Mouse (Mus musculus): ENCODE data around the gene Cdk19. TPM values are rescaled to one million over a fixed set of nuclear protein-coding genes. Genes with fewer than 3 reads are reported as not detected.
A peak's percentile ranks its signal among the peaks of the same experiment; 100 is the strongest.

Gene Cdk19
- polyA plus RNA-seq, 1 experiment, result 10.7 TPM

DNA sequence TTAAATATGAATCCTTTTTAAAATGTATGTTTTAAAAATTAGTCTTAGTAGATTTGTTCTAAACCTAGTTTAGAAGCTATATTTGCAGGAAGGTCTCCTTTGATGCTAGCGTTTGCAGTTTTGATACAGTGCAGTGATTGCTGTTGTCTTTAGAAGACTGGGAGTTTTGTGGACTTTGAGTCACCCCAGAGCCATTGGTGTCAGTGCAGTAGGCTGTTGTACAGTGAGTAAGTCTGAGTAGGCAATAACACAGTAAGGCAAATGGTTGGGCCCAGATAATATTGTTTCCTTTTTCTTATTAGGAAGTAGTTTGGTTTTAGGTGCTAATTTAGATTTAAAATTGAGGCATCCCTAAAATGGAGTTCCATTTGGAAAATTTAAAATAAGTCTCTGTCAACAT, 117.8 kb downstream of the Cdk19 start:
- Histone ChIP-seq H3K27me3 (ENCODE audit: control insufficient read depth, insufficient read depth, low read length) (no peaks in the 10 kb centered on the region), H3K27ac (ENCODE audit: insufficient read depth, low read length) (no peak overlapping the region), H3K4me3 (ENCODE audit: extremely low read depth, insufficient read depth, insufficient read length) (no peak overlapping the region), H3K4me1 (ENCODE audit: control insufficient read depth, insufficient read depth, insufficient read length) (peaks cover 7% of the 10 kb centered on the region), H3K36me3 (ENCODE audit: control insufficient read depth, insufficient read depth, low read length) (peaks cover 6% of the 10 kb centered on the region)
- no peak for TF ChIP-seq CTCF (IDR thresholded peaks at IDR 0.05; ENCODE audit: extremely low read depth, insufficient read depth, insufficient read length, insufficient replicate concordance)
- WGBS, result 78% methylated on average over 1 of the region's 1 CpGs
- no peak for DNase-seq (ENCODE audit: low read depth in 1 of 2, low spot score in 2 of 2)

DNA sequence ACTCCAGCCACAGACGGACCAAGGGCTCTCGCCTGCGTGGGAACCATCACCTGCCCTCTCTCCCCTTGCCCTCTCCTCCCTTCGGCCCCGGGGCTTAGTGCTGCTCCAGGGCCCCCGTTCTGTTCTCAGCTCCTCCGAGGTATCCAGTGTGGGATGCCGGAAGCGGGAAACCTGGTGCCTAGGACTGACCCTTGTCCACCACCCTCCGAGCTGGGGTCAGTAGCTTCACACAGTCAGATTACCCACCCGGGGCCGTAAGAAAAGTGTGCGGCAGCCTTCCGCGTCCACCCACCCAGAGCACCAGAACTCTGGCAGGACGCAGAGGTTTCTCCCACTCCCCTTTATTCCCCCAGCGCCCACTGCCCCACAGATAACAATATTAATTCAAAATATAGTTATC, 119.8 kb downstream of the Cdk19 start:
- TF ChIP-seq POLR2A (IDR thresholded peaks at IDR 0.05; ENCODE audit: low read depth, low read length) (no peak), CTCF (IDR thresholded peaks at IDR 0.05; ENCODE audit: extremely low read depth, insufficient read depth, insufficient read length, insufficient replicate concordance) (no peak)
- H3K27me3 ChIP-seq (ENCODE audit: control insufficient read depth, insufficient read depth, low read length), result no peaks in the 10 kb centered on the region
- H3K36me3 ChIP-seq (ENCODE audit: control insufficient read depth, insufficient read depth, low read length), result peaks cover 6% of the 10 kb centered on the region
- peaks cover 8% of the 10 kb centered on the region for H3K4me1 ChIP-seq (ENCODE audit: control insufficient read depth, insufficient read depth, insufficient read length)
- DNase-seq (ENCODE audit: low read depth in 1 of 2, low spot score in 2 of 2), result no peak
- 96% methylated on average over 17 of the region's 17 CpGs for WGBS
- no peak overlapping the region for H3K27ac ChIP-seq (ENCODE audit: insufficient read depth, low read length)
- no peak overlapping the region for H3K4me3 ChIP-seq (ENCODE audit: extremely low read depth, insufficient read depth, insufficient read length)

DNA sequence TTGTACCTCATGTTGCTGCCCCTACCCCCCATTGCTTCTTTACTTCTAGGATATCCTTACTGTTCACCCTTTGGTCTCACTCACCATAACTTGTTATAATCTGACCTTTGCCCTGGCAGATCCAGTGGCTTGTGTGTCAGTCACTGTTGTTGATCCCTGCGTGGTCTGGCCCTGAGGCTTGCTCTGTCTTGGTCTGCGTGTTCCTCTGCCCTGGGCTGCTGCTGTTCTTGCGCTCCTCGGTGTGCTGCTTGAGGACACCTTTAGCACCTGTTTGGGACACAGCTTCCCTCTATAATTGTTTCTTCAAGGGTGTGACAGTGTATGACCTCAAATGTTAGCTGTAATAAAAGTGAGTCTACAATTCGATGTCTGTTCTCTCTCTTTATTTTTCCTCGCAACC, 122.0 kb downstream of the Cdk19 start:
- TF ChIP-seq CTCF (IDR thresholded peaks at IDR 0.05; ENCODE audit: extremely low read depth, insufficient read depth, insufficient read length, insufficient replicate concordance) (no peak), POLR2A (IDR thresholded peaks at IDR 0.05; ENCODE audit: low read depth, low read length) (no peak)
- Histone ChIP-seq H3K27ac (ENCODE audit: insufficient read depth, low read length) (no peak overlapping the region), H3K36me3 (ENCODE audit: control insufficient read depth, insufficient read depth, low read length) (peaks cover 2% of the 10 kb centered on the region; the same call in 1 of the 2 replicates), H3K4me3 (ENCODE audit: extremely low read depth, insufficient read depth, insufficient read length) (no peak overlapping the region), H3K4me1 (ENCODE audit: control insufficient read depth, insufficient read depth, insufficient read length) (peaks cover 8% of the 10 kb centered on the region), H3K27me3 (ENCODE audit: control insufficient read depth, insufficient read depth, low read length) (no peaks in the 10 kb centered on the region)
- WGBS, result 79% methylated on average over 6 of the region's 6 CpGs
- DNase-seq (ENCODE audit: low read depth in 1 of 2, low spot score in 2 of 2), result no peak

DNA sequence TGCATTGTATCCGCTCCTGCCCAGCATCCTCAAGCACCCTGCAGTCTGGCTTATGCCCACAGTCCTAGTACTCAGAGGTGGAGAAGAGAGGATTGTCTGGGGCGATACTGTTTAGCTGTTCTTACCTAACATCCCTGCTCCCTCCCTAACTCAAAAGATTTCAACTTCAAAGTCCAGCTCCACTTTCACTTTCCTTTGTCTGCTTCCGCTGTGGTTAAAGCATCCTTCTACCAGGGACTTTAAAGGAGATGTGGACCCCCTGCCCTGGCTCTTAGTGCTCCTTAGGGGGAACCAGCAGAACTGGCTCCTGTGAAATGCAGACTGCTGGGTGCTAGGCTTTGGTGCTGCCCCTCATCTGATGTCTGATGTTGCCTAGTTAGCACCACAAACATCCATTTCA, 122.9 kb downstream of the Cdk19 start:
- Histone ChIP-seq H3K27me3 (ENCODE audit: control insufficient read depth, insufficient read depth, low read length) (no peaks in the 10 kb centered on the region), H3K27ac (ENCODE audit: insufficient read depth, low read length) (peak overlapping the region; percentile 59)

DNA sequence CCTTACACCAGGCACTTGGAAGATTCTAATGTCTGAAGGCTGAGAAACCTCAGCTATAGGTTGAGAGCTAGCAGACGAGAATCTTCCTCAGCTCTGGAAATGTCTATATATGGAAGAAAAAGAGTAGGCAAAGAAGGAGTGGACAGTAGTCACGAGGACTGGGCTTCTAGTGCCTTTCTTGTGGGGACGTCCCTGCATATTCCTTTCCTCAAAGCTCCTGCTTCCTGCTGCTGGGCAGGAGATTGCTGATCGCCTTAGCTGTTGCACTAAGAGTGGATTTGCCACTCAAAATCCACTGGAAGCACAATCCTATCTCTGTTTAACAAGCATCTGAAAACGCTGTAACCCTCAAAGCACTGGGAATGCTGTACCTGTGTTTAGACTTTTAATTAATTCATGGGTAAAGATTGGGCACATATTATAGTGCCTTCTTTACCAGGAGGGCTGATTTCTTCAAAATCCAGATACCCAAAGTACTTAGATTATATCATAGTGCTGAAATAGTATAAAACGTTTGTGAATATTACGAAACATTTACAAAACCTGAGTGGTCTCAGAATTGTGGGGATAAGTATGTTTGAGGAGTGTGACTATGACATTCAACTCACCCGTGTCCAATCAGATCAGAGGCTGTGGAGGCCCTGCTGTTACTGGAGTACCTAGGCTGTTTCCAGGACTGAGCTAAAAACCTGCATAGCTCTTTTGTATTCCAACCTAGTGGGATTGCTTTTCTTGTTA, 128.0 kb downstream of the Cdk19 start:
- no peaks in the 10 kb centered on the region for H3K27me3 ChIP-seq (ENCODE audit: control insufficient read depth, insufficient read depth, low read length)
- 82% methylated on average over 8 of the region's 8 CpGs for WGBS
- TF ChIP-seq CTCF (IDR thresholded peaks at IDR 0.05; ENCODE audit: extremely low read depth, insufficient read depth, insufficient read length, insufficient replicate concordance), result no peak
- no peak for TF ChIP-seq POLR2A (IDR thresholded peaks at IDR 0.05; ENCODE audit: low read depth, low read length)
- no peak overlapping the region for H3K27ac ChIP-seq (ENCODE audit: insufficient read depth, low read length)
- H3K4me1 ChIP-seq (ENCODE audit: control insufficient read depth, insufficient read depth, insufficient read length), result no peaks in the 10 kb centered on the region
- H3K36me3 ChIP-seq (ENCODE audit: control insufficient read depth, insufficient read depth, low read length), result peaks cover 11% of the 10 kb centered on the region
- no peak overlapping the region for H3K4me3 ChIP-seq (ENCODE audit: extremely low read depth, insufficient read depth, insufficient read length)
- no peak for DNase-seq (ENCODE audit: low read depth in 1 of 2, low spot score in 2 of 2)

More for the DNA sequence above, 122.9 kb downstream of the Cdk19 start:
- Histone ChIP-seq H3K4me3 (ENCODE audit: extremely low read depth, insufficient read depth, insufficient read length) (peak overlapping the region; percentile 19; the same call in 1 of the 2 replicates), H3K36me3 (ENCODE audit: control insufficient read depth, insufficient read depth, low read length) (peaks cover 7% of the 10 kb centered on the region), H3K4me1 (ENCODE audit: control insufficient read depth, insufficient read depth, insufficient read length) (peaks cover 8% of the 10 kb centered on the region)
- TF ChIP-seq CTCF (IDR thresholded peaks at IDR 0.05; ENCODE audit: extremely low read depth, insufficient read depth, insufficient read length, insufficient replicate concordance), result no peak
- TF ChIP-seq POLR2A (IDR thresholded peaks at IDR 0.05; ENCODE audit: low read depth, low read length), result no peak
- DNase-seq (ENCODE audit: low read depth in 1 of 2, low spot score in 2 of 2), result peak in 1 of 2 experiments; percentile 43
- 18% methylated on average over 3 of the region's 3 CpGs for WGBS

DNA sequence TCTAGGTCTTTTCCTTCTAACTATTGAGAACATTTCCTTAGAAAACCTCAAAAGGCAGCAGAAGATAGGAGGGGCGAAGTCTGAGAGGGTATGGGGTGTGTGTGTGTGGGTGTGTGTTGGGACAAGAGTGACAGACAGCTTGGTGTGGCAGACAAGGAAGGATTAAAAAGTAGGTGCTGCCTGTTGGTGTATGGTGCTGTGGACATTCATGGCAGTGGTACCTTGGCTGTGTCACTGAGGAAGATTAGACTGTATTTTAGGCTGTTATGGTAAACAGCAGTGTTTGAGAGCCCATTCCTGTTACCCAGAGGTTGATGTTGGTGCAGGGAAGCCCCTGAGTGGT, 128.5 kb downstream of the Cdk19 start:
- H3K27me3 ChIP-seq (ENCODE audit: control insufficient read depth, insufficient read depth, low read length), result no peaks in the 10 kb centered on the region
- TF ChIP-seq POLR2A (IDR thresholded peaks at IDR 0.05; ENCODE audit: low read depth, low read length) (no peak), CTCF (IDR thresholded peaks at IDR 0.05; ENCODE audit: extremely low read depth, insufficient read depth, insufficient read length, insufficient replicate concordance) (no peak)
- no peak overlapping the region for H3K27ac ChIP-seq (ENCODE audit: insufficient read depth, low read length)
- H3K4me1 ChIP-seq (ENCODE audit: control insufficient read depth, insufficient read depth, insufficient read length), result no peaks in the 10 kb centered on the region
- H3K36me3 ChIP-seq (ENCODE audit: control insufficient read depth, insufficient read depth, low read length), result peaks cover 11% of the 10 kb centered on the region
- 77% methylated on average over 1 of the region's 1 CpGs for WGBS
- DNase-seq (ENCODE audit: low read depth in 1 of 2, low spot score in 2 of 2), result no peak
- H3K4me3 ChIP-seq (ENCODE audit: extremely low read depth, insufficient read depth, insufficient read length), result no peak overlapping the region

DNA sequence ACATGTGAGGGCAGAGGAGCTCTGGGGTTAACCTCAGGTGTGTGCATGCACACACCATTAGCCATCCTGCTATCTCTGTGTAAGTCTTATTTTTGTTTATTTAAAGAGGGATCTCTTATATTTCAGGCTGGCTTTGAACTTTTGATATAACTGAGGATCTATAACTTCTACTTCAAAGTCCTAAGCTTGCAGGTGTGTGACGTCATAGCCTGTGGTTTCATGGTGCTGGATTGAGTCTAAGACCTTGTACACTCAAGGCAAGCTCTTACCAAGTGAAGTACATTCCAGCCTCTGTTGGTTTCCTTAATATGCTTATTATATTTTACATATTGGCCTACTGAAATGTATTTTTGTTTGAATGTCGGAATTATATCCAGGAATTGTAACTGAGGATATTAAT, 129.8 kb downstream of the Cdk19 start:
- DNase-seq (ENCODE audit: low read depth in 1 of 2, low spot score in 2 of 2), result no peak
- H3K27me3 ChIP-seq (ENCODE audit: control insufficient read depth, insufficient read depth, low read length), result no peaks in the 10 kb centered on the region
- TF ChIP-seq POLR2A (IDR thresholded peaks at IDR 0.05; ENCODE audit: low read depth, low read length), result no peak
- TF ChIP-seq CTCF (IDR thresholded peaks at IDR 0.05; ENCODE audit: extremely low read depth, insufficient read depth, insufficient read length, insufficient replicate concordance), result no peak
- no peak overlapping the region for H3K4me3 ChIP-seq (ENCODE audit: extremely low read depth, insufficient read depth, insufficient read length)
- H3K36me3 ChIP-seq (ENCODE audit: control insufficient read depth, insufficient read depth, low read length), result peaks cover 11% of the 10 kb centered on the region
- no peak overlapping the region for H3K27ac ChIP-seq (ENCODE audit: insufficient read depth, low read length)
- no peaks in the 10 kb centered on the region for H3K4me1 ChIP-seq (ENCODE audit: control insufficient read depth, insufficient read depth, insufficient read length)
- 79% methylated on average over 2 of the region's 2 CpGs for WGBS

Measured in spleen, adult 2 months (tissue).